Mouse (Mus musculus): ENCODE measurements at regions not wholly inside any gene's neighbourhood (a gene's known extent, or its start where the extent isn't known, plus 50 kb on each side); places are given as distances from the start of the nearest gene placed in this dataset.

DNA sequence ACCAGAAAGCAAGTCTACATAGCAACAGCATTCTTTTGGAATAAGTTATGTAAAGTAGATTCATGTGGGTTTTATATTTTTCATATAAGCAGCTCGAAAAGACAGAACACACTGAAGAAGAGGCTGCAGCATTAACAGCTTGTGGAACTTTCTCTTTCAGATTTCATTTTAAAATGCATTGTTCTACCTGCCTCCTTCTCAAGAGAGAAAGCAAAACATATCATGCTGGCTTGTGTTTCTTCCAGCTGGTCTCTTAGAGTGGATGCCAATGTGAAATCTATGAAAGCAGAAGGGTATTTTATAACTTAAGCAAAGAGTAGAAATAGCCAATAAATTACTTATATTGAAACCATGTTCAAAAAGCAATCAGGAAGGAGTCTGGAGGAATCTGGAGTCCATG, 74.2 kb upstream of the Sstr4 start:
- Histone ChIP-seq H3K4me3 (no peak overlapping the region), H3K4me2 (replicated peaks) (no peak overlapping the region), H3K9ac (no peak overlapping the region), H3K27me3 (no peaks in the 10 kb centered on the region), H3K9me3 (no peaks in the 10 kb centered on the region), H3K27ac (no peak overlapping the region), H3K4me1 (peaks cover 1% of the 10 kb centered on the region; the same call in 1 of the 2 replicates), H3K36me3 (no peaks in the 10 kb centered on the region)
- WGBS: 84% methylated on average over 1 of the region's 1 CpGs
- ATAC-seq (ENCODE audit: insufficient number of reproducible peaks, insufficient read depth, low FRiP score, low TSS enrichment): no peak

DNA sequence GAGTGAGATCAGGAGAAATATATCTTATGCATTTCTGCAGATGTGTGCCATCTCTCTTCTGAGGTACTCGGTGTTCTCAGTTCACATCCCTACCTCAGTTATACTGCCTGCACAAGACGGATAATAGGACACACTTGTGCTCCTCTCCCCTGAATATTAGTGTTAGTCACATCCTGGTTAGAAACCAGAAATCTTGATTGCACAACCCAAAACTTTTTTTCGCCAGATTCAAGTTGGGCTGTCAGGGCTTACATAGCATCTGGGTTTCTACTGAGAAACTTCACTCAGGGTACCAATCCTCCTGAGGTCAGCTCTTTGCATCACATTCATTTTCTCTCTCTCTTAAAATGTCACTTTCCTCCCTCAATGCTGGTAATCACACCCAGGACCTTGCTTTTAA, 69.8 kb upstream of the Sstr4 start:
- Histone ChIP-seq H3K36me3 (no peaks in the 10 kb centered on the region), H3K27ac (no peak overlapping the region), H3K9me3 (no peaks in the 10 kb centered on the region), H3K9ac (no peak overlapping the region), H3K27me3 (no peaks in the 10 kb centered on the region), H3K4me2 (replicated peaks) (no peak overlapping the region), H3K4me1 (peaks cover 15% of the 10 kb centered on the region), H3K4me3 (no peak overlapping the region)
- 54% methylated on average over 3 of the region's 3 CpGs for WGBS
- no peak for ATAC-seq (ENCODE audit: insufficient number of reproducible peaks, insufficient read depth, low FRiP score, low TSS enrichment)

DNA sequence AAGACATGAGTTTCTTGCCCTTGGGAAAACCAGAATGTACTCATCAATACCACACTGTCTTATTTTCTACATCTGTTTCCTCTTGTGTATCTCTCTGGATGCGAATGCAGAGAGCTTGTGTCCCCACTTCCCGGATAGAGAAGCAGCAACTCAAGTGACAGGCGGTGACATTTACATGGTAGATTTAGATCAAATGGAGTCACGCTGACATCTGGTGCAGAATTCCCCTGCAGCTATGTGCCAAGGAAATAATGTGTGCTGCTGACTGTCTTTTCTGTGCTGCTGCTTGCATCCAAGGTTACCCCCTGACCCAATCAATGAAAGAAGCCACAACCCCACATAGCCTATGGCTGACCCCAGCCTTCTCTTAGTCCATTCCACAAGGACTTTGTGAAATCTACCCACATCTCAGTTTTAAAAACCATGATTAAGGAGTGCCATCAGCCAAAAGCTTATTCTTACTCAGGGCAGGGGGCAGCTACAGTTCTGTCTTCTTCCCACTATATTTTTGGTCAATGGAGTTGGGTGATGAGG, 69.2 kb upstream of the Sstr4 start:
- H3K4me1 ChIP-seq: peaks cover 15% of the 10 kb centered on the region
- ATAC-seq (ENCODE audit: insufficient number of reproducible peaks, insufficient read depth, low FRiP score, low TSS enrichment): 0 out of 2 replicates have a peak, but pooled peaks have one; percentile 35
- 0 out of 2 replicates have a peak overlapping the region, but pooled peaks have one; percentile 11 for H3K27ac ChIP-seq
- 22% methylated on average over 4 of the region's 4 CpGs for WGBS
- H3K9ac ChIP-seq: no peak overlapping the region
- no peaks in the 10 kb centered on the region for H3K36me3 ChIP-seq
- no peaks in the 10 kb centered on the region for H3K27me3 ChIP-seq
- H3K4me3 ChIP-seq: no peak overlapping the region
- H3K4me2 ChIP-seq (replicated peaks): no peak overlapping the region
- H3K9me3 ChIP-seq: no peaks in the 10 kb centered on the region

DNA sequence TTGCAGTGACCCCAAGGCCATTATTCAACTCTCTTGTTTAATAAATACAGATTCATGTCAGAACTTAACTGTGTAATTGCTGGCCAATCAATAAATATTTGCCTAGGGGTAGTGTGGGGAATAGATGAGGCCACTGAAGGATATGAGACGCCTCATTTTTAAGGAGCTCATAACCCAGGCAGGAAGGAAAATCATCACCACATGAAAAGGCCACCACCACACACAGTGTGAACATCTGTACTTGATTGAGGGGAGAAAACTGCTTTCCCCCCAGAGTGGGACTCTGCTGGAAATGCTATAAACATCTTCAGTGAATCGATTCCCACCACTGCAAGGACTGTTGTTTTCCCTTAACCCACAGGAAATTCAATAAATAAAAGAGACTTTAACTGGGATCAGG, 68.7 kb upstream of the Sstr4 start:
- WGBS: 16% methylated on average over 2 of the region's 2 CpGs
- peak; percentile 60; the same call in 1 of the 2 replicates for ATAC-seq (ENCODE audit: insufficient number of reproducible peaks, insufficient read depth, low FRiP score, low TSS enrichment)
- Histone ChIP-seq H3K9me3 (no peaks in the 10 kb centered on the region), H3K4me2 (replicated peaks) (peak overlapping the region; percentile 17; the same call in 1 of the 2 replicates), H3K4me1 (peaks cover 15% of the 10 kb centered on the region), H3K27me3 (no peaks in the 10 kb centered on the region), H3K9ac (no peak overlapping the region), H3K27ac (0 out of 2 replicates have a peak overlapping the region, but pooled peaks have one; percentile 11), H3K36me3 (no peaks in the 10 kb centered on the region), H3K4me3 (no peak overlapping the region)

DNA sequence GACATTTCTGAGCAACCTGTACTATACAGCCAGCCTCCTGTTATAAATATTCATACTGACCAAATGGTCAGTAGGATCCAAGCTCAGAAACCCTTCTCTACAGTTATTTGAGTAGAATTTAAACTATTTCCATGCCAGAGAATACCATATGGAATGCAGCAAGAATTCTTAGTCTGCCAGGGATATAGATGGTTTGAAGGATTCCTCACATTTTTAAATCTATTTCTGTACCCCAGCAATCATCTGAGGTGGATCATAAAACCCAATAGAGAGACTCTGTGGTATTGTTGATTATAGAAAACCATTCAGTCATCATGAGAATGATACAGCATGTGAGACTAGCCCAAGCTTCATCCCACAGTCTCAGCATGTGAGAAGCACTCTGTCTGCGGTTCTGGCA, 67.6 kb upstream of the Sstr4 start:
- Histone ChIP-seq H3K36me3 (no peaks in the 10 kb centered on the region), H3K27me3 (no peaks in the 10 kb centered on the region), H3K4me1 (peaks cover 15% of the 10 kb centered on the region), H3K27ac (no peak overlapping the region), H3K9me3 (no peaks in the 10 kb centered on the region), H3K9ac (no peak overlapping the region), H3K4me3 (no peak overlapping the region), H3K4me2 (replicated peaks) (no peak overlapping the region)
- 70% methylated on average over 1 of the region's 1 CpGs for WGBS
- no peak for ATAC-seq (ENCODE audit: insufficient number of reproducible peaks, insufficient read depth, low FRiP score, low TSS enrichment)

DNA sequence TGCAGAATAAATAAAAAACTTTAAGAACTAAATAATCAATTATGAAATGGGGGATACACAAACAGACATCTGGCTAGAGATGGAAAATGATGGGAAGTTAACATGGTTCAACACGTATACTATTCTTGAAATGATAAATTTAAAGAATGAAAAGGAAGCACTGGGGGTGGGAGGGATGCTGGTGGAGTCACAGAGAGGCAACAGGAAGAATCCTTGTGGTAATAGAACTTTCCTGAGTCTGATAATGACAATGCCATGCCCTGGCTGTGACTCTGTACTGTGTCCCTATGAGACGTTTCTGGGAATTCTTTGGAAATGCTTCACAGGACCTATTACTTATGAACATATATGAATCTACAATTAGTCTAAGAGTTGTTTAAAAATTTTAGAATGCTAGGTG, 64.8 kb upstream of the Sstr4 start:
- WGBS: 82% methylated on average over 2 of the region's 2 CpGs
- Histone ChIP-seq H3K4me3 (no peak overlapping the region), H3K9me3 (no peaks in the 10 kb centered on the region), H3K4me2 (replicated peaks) (no peak overlapping the region), H3K27ac (no peak overlapping the region), H3K4me1 (peaks cover 15% of the 10 kb centered on the region), H3K27me3 (no peaks in the 10 kb centered on the region), H3K36me3 (no peaks in the 10 kb centered on the region), H3K9ac (no peak overlapping the region)
- ATAC-seq (ENCODE audit: insufficient number of reproducible peaks, insufficient read depth, low FRiP score, low TSS enrichment): no peak

DNA sequence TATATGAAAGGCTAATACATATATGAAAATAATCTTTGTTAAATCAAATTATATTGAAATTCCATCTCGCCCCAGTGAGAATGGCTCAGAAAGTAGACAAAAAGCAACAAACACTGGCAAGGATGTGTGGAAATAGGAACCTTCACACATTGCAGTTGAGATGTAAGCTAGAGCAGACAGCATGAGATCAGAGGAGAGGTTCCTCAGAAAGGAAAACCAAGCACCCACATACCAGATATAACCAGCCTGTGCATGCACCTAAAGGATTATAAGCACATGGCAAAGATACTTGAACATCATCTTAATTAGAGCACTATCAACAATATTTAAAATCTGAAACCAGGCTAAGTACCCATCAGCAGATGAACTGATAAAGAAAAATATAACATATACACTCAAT, 60.6 kb upstream of the Sstr4 start:
- H3K36me3 ChIP-seq: no peaks in the 10 kb centered on the region
- ATAC-seq (ENCODE audit: insufficient number of reproducible peaks, insufficient read depth, low FRiP score, low TSS enrichment): no peak
- H3K9ac ChIP-seq: no peak overlapping the region
- no peaks in the 10 kb centered on the region for H3K9me3 ChIP-seq
- no peak overlapping the region for H3K4me2 ChIP-seq (replicated peaks)
- H3K4me1 ChIP-seq: no peaks in the 10 kb centered on the region
- H3K4me3 ChIP-seq: no peak overlapping the region
- WGBS: 87% methylated on average over 1 of the region's 1 CpGs
- H3K27me3 ChIP-seq: no peaks in the 10 kb centered on the region
- no peak overlapping the region for H3K27ac ChIP-seq

DNA sequence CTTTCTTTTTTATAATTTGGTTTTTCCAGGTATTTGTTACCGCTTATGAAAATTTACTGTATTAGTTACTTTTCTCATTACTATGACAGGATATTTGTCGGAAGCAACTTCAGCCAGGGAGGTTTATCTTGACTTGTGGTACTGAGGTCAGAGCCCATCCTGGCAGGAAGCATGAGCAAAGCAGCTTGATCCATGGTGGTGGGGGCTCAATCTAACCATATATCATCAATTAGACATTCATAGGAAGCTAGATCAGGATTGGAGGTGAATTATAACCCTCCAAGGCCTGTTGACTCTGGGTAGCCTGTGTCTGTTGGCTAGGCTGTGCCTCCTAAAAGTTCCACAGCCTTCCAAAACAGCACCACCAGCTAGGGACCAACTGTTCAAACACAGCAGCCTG, 58.5 kb upstream of the Sstr4 start:
- WGBS: 92% methylated on average over 2 of the region's 2 CpGs
- no peak for ATAC-seq (ENCODE audit: insufficient number of reproducible peaks, insufficient read depth, low FRiP score, low TSS enrichment)
- Histone ChIP-seq H3K9ac (no peak overlapping the region), H3K27me3 (no peaks in the 10 kb centered on the region), H3K4me2 (replicated peaks) (no peak overlapping the region), H3K27ac (no peak overlapping the region), H3K9me3 (no peaks in the 10 kb centered on the region), H3K4me1 (no peaks in the 10 kb centered on the region), H3K4me3 (no peak overlapping the region), H3K36me3 (no peaks in the 10 kb centered on the region)

DNA sequence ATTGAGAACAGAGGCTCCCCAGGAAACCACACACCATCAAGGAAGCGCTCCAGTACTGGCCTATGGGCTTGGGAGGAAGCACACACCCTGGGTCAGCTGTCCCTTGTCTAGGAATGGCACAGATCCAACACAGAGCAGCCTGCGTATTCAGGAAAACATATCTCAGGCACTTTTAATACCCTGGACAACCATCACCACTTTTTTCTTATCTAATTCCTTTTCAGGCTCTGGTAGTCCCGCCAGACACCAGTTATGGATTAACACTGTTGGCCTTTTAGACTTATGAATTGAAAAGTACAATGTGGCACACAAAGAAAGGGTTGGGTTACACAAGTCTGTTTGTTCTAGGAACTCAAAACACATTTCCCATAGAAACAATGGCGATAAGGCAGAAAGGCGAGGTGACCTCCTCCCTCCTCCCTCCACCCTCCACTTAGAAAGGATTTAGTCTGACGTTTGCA, 56.8 kb upstream of the Sstr4 start:
- H3K4me3 ChIP-seq: no peak overlapping the region
- no peak overlapping the region for H3K9ac ChIP-seq
- no peak overlapping the region for H3K4me2 ChIP-seq (replicated peaks)
- H3K27me3 ChIP-seq: no peaks in the 10 kb centered on the region
- WGBS: 48% methylated on average over 6 of the region's 6 CpGs
- H3K36me3 ChIP-seq: no peaks in the 10 kb centered on the region
- H3K9me3 ChIP-seq: no peaks in the 10 kb centered on the region
- H3K27ac ChIP-seq: no peak overlapping the region
- H3K4me1 ChIP-seq: no peaks in the 10 kb centered on the region
- ATAC-seq (ENCODE audit: insufficient number of reproducible peaks, insufficient read depth, low FRiP score, low TSS enrichment): no peak

DNA sequence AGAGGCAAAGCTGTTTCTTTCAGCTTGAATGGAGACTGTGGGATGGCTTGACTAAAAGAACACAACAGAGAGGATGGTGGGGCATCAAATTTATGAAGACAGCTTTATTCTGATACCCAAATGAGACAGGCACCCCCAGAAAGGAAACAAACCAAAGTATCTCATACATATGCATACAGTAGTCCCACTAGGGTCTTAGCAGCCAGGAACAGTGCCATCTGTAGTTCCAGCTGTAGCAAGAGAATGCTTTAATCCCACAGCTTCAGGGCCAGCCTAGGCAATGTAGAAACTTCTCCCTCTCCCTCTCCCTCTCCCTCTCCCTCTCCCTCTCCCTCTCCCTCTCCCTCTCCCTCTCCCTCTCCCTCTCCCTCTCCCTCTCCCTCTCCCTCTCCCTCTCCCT, 56.2 kb upstream of the Sstr4 start:
- no peaks in the 10 kb centered on the region for H3K4me1 ChIP-seq
- no peak for ATAC-seq (ENCODE audit: insufficient number of reproducible peaks, insufficient read depth, low FRiP score, low TSS enrichment)
- H3K27ac ChIP-seq: no peak overlapping the region
- H3K4me2 ChIP-seq (replicated peaks): no peak overlapping the region
- H3K9ac ChIP-seq: no peak overlapping the region
- no peaks in the 10 kb centered on the region for H3K27me3 ChIP-seq
- H3K36me3 ChIP-seq: no peaks in the 10 kb centered on the region
- H3K4me3 ChIP-seq: no peak overlapping the region
- H3K9me3 ChIP-seq: no peaks in the 10 kb centered on the region

DNA sequence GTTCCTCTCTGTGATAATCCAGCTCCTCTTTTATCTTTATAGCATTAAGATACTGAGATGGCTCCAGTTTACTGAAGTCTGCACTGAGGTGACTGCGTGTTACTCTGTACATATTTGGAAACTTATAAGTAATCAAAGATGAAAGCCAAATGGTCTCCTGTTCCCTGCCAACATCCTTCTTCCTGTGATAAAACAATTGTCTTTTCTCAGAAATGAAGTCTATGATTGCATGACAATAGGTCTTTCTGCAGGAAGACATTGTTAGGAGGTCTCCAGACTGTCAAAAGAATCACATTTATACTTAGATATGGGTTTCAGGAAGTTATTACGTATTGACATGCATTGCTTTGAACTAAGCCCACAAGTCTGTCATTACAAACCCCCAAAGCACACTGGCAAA, 51.0 kb upstream of the Sstr4 start:
- Histone ChIP-seq H3K27ac (no peak overlapping the region), H3K4me1 (no peaks in the 10 kb centered on the region), H3K9ac (no peak overlapping the region), H3K36me3 (no peaks in the 10 kb centered on the region), H3K9me3 (no peaks in the 10 kb centered on the region), H3K4me2 (replicated peaks) (no peak overlapping the region), H3K27me3 (no peaks in the 10 kb centered on the region), H3K4me3 (no peak overlapping the region)
- 82% methylated on average over 2 of the region's 2 CpGs for WGBS
- no peak for ATAC-seq (ENCODE audit: insufficient number of reproducible peaks, insufficient read depth, low FRiP score, low TSS enrichment)

Measured in embryonic facial prominence, embryonic 12.5 days (tissue).